Mouse (Mus musculus) megakaryocyte, embryonic 14.5 days (primary cell): ENCODE measurements around the gene Tmcc3.

Source experiments
- FLI1 ChIP-seq: IDR thresholded peaks from 2 replicates; pipeline ENCODE4 v1.6.1; 2012; ENCODE audit warnings: low read length, inconsistent platforms, mixed read lengths
- GATA1 ChIP-seq: IDR thresholded peaks from 3 replicates; pipeline ENCODE4 v1.6.1; 2012; ENCODE audit warnings: mixed read lengths, low read length, inconsistent platforms, borderline replicate concordance

- TF ChIP-seq GATA1 (no peak), FLI1 (no peak)
These were observed 182.7 kb downstream of the Tmcc3 start for GRCm38 (mm10) chr10:94494403-94494846.
